Mouse (Mus musculus) stomach, adult 2 months (tissue): ENCODE data around the gene Eps8l3. TPM values are rescaled to one million over a fixed set of nuclear protein-coding genes. Genes with fewer than 3 reads are reported as not detected.

Source experiments
- polyA plus RNA-seq: library from polyadenylated mRNA; depleted of rRNA; stranded (reverse); fragments of >200 nt; gene quantifications from 2 replicates; pipeline ENCODE4 v1.2.3, GENCODE M21; 2012; rRNA removed

Gene Eps8l3
- 17.7 and 20.5 TPM in 2 replicates for polyA plus RNA-seq

GRCm38 (mm10) chr3:107877005-107877404, at the start of gene Eps8l3:
TSS of gene Eps8l3 (plus strand) at chr3:107877229.

GRCm38 (mm10) chr3:107895720-107896569, 18.9 kb downstream of the Eps8l3 start, which contains the start of gene Gstm5:
TSS of gene Gstm5 (plus strand) at chr3:107895821.

GRCm38 (mm10) chr3:107931670-107932069, 54.6 kb downstream of the Eps8l3 start, which contains the start of gene Gstm7:
TSS of gene Gstm7 (minus strand) at chr3:107931817.

Other genes starting within 250 kb of the Eps8l3 start
- gene Gm10961, start 245.9 kb upstream of the Eps8l3 start, polyA plus RNA-seq: not detected in 2 replicates
- gene Strip1, start 245.5 kb upstream of the Eps8l3 start, polyA plus RNA-seq: 29.9 and 32.0 TPM in 2 replicates
- gene Ahcyl1, start 180.7 kb upstream of the Eps8l3 start, polyA plus RNA-seq: 8.7 and 12.1 TPM in 2 replicates
- gene Csf1, start 116.8 kb upstream of the Eps8l3 start, polyA plus RNA-seq: 8.1 and 8.8 TPM in 2 replicates
- gene Gstm5, start 18.6 kb downstream of the Eps8l3 start, polyA plus RNA-seq: 10.4 and 14.2 TPM in 2 replicates
- gene Gstm7, start 54.6 kb downstream of the Eps8l3 start, polyA plus RNA-seq: 6.4 and 8.1 TPM in 2 replicates
- gene Gstm6, start 66.5 kb downstream of the Eps8l3 start, polyA plus RNA-seq: 2.7 and 5.5 TPM in 2 replicates
- gene Gstm3, start 92.1 kb downstream of the Eps8l3 start, polyA plus RNA-seq: 22.6 and 33.9 TPM in 2 replicates
- gene Gstm2, start 109.2 kb downstream of the Eps8l3 start, polyA plus RNA-seq: 80.3 and 101 TPM in 2 replicates
- 1,087 and 1,160 TPM in 2 replicates for gene Gstm1, start 140.7 kb downstream of the Eps8l3 start, polyA plus RNA-seq
- 4.6 and 5.2 TPM in 2 replicates for gene Gstm4, start 167.7 kb downstream of the Eps8l3 start, polyA plus RNA-seq
- gene Ampd2, start 209.4 kb downstream of the Eps8l3 start, polyA plus RNA-seq: 60.5 and 89.7 TPM in 2 replicates
- 0.06 TPM in 1 of 2 replicates, not detected in the other for gene Gnat2, start 215.6 kb downstream of the Eps8l3 start, polyA plus RNA-seq